Mouse (Mus musculus) CH12.LX (cell line): ENCODE data around the gene Mrps36.

Experiments used
- CHD2 ChIP-seq: IDR thresholded peaks from 2 replicates; pipeline ENCODE4 v1.6.1; 2011; ENCODE audit warnings: low read length, improper control_type of control experiment
- CTCF ChIP-seq, 2 experiments: IDR thresholded peaks in 1 of 2; conservative IDR thresholded peaks in 1 of 2; 2 replicates each; pipeline ENCODE4 v1.5.1; 2011 to 2012; ENCODE audit warnings: low read depth in 2 of 2, low read length in 2 of 2, improper control_type of control experiment in 1 of 2, inconsistent platforms in 1 of 2, mild to moderate bottlenecking in 1 of 2, moderate library complexity in 1 of 2
- ELF1 ChIP-seq: IDR thresholded peaks from 2 replicates; pipeline ENCODE4 v1.6.1; 2014; ENCODE audit warnings: low read depth, mild to moderate bottlenecking, inconsistent platforms, low read length, improper control_type of control experiment
- EP300 ChIP-seq: IDR thresholded peaks from 2 replicates; pipeline ENCODE4 v1.6.1; 2011; ENCODE audit warnings: low read length, improper control_type of control experiment
- KAT2A ChIP-seq: IDR thresholded peaks from 2 replicates; pipeline ENCODE4 v1.6.1; 2012; ENCODE audit warnings: low read length, improper control_type of control experiment, inconsistent platforms; ENCODE audit not compliant: insufficient replicate concordance
- MAX ChIP-seq: IDR thresholded peaks from 2 replicates; pipeline ENCODE4 v1.6.1; 2011; ENCODE audit warnings: low read length, improper control_type of control experiment
- MEF2A ChIP-seq: IDR thresholded peaks from 2 replicates; pipeline ENCODE4 v1.6.1; 2014; ENCODE audit warnings: low read depth, mild to moderate bottlenecking, inconsistent platforms, low read length, improper control_type of control experiment, borderline replicate concordance
- MXI1 ChIP-seq: IDR thresholded peaks from 2 replicates; pipeline ENCODE4 v1.6.1; 2011; ENCODE audit warnings: mild to moderate bottlenecking, low read depth, low read length, improper control_type of control experiment
- POLR2A ChIP-seq: IDR thresholded peaks from 2 replicates; pipeline ENCODE4 v1.6.1; 2011; ENCODE audit warnings: low read depth, mild to moderate bottlenecking, improper control_type of control experiment, low read length
- SIN3A ChIP-seq: IDR thresholded peaks from 2 replicates; pipeline ENCODE4 v1.6.1; 2012; ENCODE audit warnings: low read length, improper control_type of control experiment, inconsistent platforms
- TCF12 ChIP-seq: IDR thresholded peaks from 2 replicates; pipeline ENCODE4 v1.6.1; 2014; ENCODE audit warnings: low read depth, mild to moderate bottlenecking, inconsistent platforms, low read length, improper control_type of control experiment
- USF1 ChIP-seq: IDR thresholded peaks from 2 replicates; pipeline ENCODE4 v1.6.1; 2014; ENCODE audit warnings: low read depth, mild to moderate bottlenecking, inconsistent platforms, low read length, improper control_type of control experiment

DNA sequence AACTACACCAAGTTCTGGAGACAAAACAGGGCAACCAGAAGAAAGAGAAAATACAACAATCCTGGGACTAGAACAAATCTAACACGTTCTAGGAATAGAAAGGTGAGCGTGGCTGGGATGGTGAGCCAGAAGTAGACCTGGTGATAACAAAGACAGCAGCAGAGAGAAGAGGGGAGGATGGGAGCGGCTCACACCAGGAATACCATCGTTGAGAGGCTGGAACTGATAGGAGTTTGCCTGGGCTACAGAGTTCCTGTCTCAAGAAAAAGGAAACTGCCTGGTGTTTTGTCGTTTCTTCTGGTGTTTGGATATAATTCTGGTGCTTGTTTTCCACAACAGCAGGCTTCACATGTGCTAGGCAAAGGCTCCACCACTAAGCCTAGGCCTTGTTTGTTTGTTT lies 16.4 kb downstream of the Mrps36 start:
- TF ChIP-seq MXI1 (no peak), KAT2A (no peak), MAX (no peak), CHD2 (no peak), USF1 (no peak), ELF1 (no peak), CTCF (conservative IDR thresholded peaks at IDR 0.05 in 1 of 2, IDR thresholded peaks at IDR 0.05 in 1 of 2; ENCODE audit: low read depth in 2 of 2, low read length in 2 of 2) (no peak), SIN3A (no peak), POLR2A (no peak), EP300 (no peak), TCF12 (no peak), MEF2A (no peak)
